Mouse (Mus musculus) kidney, adult 2 months (tissue): ENCODE results near the gene Mgat4e. TPM values are rescaled to one million over a fixed set of nuclear protein-coding genes. Genes with fewer than 3 reads are reported as not detected.

Experiments used
- DNase-seq: peaks from one replicate; pipeline ENCODE4 v3.0.0; 2021
- H3K27ac ChIP-seq: fragments of 200-500 bp; 2 replicates; pipeline ENCODE4 v1.5.1; 2012; ENCODE audit warnings: low read depth, low read length, control low read depth, inconsistent platforms; ENCODE audit not compliant: insufficient read depth
- H3K27me3 ChIP-seq: fragments of 200-500 bp; replicated peaks from 2 replicates; pipeline ENCODE4 v1.6.1; 2012; ENCODE audit warnings: mild to moderate bottlenecking, moderate library complexity, low read length, inconsistent platforms; ENCODE audit not compliant: control insufficient read depth, insufficient read depth
- H3K36me3 ChIP-seq: fragments of 200-500 bp; 2 replicates; pipeline ENCODE4 v1.6.1; 2012; ENCODE audit warnings: mild to moderate bottlenecking, moderate library complexity, low read length, inconsistent platforms; ENCODE audit not compliant: control insufficient read depth, insufficient read depth
- H3K4me1 ChIP-seq: fragments of 200-500 bp; 2 replicates; pipeline ENCODE4 v1.6.1; 2011; ENCODE audit warnings: low read length; ENCODE audit not compliant: control insufficient read depth, insufficient read depth
- H3K4me3 ChIP-seq: fragments of 200-500 bp; 2 replicates; pipeline ENCODE4 v1.5.1; 2011; ENCODE audit warnings: mild to moderate bottlenecking, low read depth, low read length, control low read depth; ENCODE audit not compliant: insufficient read depth
- CTCF ChIP-seq: fragments of 200-500 bp; conservative IDR thresholded peaks from 2 replicates; pipeline ENCODE4 v1.5.1; 2011; ENCODE audit warnings: low read depth, mild to moderate bottlenecking, control low read depth, low read length, moderate library complexity, mixed read lengths; ENCODE audit not compliant: insufficient read depth, insufficient read length
- POLR2A ChIP-seq: fragments of 200-500 bp; IDR thresholded peaks from one replicate; pipeline ENCODE4 v1.6.1; 2011; ENCODE audit warnings: low read depth, low read length, control low read depth
- WGBS: fragments of 180-500 bp; shearing (Covaris S2); methylation state at CpG from one replicate; pipeline ENCODE4 v1.1.7; 2018; 5-methylcytosine and 5-hydroxymethylcytosine counted together
- polyA plus RNA-seq: library from polyadenylated mRNA; depleted of rRNA; stranded (reverse); fragments of >200 nt; gene quantifications from 2 replicates; pipeline ENCODE4 v1.2.3, GENCODE M21; 2012; rRNA removed

Mgat4e gene
- polyA plus RNA-seq, result 0.11 TPM in 1 of 2 replicates, not detected in the other

DNA sequence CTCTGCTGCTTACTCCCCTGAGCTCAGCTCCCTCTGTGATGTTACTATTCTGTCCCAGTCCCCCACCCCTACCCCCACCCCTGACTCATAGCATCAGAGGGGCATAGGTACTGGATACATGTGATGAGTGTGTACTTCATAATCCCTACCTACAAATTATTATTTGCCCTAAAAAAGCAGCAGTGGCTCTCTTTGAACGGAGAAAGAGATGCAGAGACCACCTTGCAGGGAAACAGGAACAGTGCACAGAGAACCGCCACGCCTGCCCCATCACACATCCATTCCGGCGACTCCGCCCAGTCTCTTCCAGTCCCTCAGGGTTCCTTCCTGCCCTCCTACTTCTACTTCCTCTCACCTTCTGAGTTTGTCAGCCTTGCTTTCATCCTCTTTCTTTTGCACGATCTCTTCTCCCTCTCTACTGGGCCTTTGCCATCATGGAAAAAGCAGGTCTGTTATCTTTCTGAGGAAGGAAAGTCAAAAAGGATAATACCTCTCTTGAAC is at the start of gene Mgat4e:
TSS of gene Mgat4e (minus strand) at position 51 of the 501 bp plus-strand sequence.
- no peak within 1 kb of the TSS for H3K27ac ChIP-seq
- WGBS, result 59% methylated on average over 7 of the region's 7 CpGs
- no peak for DNase-seq
- no peak within 1 kb of the TSS for H3K4me3 ChIP-seq
- TF ChIP-seq CTCF (no peak), POLR2A (no peak)
- H3K4me1 ChIP-seq, result no peaks in the 10 kb centered on the region
- no peaks in the 10 kb centered on the region for H3K27me3 ChIP-seq
- H3K36me3 ChIP-seq, result no peaks in the 10 kb centered on the region

DNA sequence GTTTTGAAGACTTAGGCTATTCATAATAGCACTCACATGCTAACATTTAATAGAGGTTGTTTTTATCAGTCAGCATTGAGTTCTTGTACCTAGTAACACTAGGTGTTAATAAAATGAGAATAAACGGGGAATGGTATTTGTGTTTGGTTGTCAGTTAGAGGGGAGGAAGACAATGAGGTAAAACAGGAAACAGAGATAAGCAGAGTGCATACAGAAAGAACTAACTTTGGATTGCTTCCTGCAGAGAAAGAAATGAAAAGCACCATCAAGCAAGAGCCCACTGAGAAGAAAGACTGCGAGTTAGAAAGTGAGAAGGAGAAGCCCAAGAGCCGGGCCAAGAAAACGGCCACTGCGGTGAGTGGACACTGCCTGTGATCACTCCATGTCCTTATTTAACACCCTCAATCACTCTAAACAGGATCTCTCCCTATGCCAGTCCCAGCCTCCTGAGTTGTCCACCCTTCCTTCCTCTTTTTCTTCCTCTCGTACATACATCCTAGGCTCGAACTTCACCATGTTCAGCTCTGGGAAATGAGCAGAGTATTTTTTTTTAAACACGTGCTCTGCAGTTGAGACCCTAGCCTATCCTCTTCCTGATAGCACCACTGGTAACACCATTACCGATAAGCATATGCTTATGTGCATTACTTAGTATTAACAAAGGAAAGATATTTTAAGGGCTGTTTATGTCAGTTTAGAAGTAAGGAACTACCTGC is 48.0 kb upstream of the Mgat4e start:
- no peak for DNase-seq
- Histone ChIP-seq H3K4me3 (no peak overlapping the region), H3K36me3 (peaks cover 12% of the 10 kb centered on the region), H3K27me3 (no peaks in the 10 kb centered on the region), H3K4me1 (no peaks in the 10 kb centered on the region), H3K27ac (no peak overlapping the region)
- TF ChIP-seq POLR2A (no peak), CTCF (no peak)
- 84% methylated on average over 9 of the region's 9 CpGs for WGBS

DNA sequence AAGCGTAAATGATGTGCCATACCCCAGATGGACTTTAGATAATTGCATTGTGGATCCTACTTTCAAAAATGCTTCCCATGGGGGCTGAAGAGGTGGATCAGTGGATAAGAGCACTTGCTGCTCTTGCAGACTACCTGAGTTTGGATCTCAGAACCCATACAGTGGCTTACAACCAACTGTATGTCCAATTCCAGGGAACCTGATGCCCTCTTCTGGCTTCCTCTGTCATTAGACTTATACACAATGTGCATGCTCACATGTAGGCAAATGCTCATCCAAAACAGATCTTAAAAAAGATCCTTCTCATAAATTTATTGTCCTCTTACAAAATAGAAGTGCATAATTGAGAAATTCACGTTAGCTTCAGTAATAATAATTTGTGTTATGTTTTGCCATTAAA is 42.3 kb upstream of the Mgat4e start:
- 86% methylated on average over 2 of the region's 2 CpGs for WGBS
- peak; percentile 11 for DNase-seq
- no peak for TF ChIP-seq POLR2A
- no peak for TF ChIP-seq CTCF
- Histone ChIP-seq H3K27ac (no peak overlapping the region), H3K36me3 (peaks cover 3% of the 10 kb centered on the region), H3K4me3 (no peak overlapping the region), H3K4me1 (no peaks in the 10 kb centered on the region), H3K27me3 (no peaks in the 10 kb centered on the region)

DNA sequence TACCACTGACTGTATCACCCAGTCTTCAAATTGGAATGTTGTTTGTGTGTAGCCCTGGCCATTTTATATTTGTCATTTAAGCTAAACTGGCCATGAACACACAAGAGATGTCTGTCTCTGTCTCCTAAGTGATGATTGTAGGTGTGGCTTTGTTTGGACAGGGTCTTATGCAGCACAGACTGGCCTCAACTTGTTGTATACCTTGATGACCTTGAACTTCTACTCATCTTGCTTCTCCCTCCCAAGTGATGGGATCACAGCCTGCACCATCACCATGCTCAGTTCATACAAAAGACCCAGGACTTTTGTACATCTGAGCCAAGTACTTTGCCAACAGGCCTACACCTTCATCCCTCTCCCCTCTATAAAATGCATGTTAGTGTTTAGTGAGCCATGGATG is 40.2 kb upstream of the Mgat4e start:
- TF ChIP-seq CTCF, result no peak
- TF ChIP-seq POLR2A, result no peak
- peaks cover 3% of the 10 kb centered on the region for H3K36me3 ChIP-seq

DNA sequence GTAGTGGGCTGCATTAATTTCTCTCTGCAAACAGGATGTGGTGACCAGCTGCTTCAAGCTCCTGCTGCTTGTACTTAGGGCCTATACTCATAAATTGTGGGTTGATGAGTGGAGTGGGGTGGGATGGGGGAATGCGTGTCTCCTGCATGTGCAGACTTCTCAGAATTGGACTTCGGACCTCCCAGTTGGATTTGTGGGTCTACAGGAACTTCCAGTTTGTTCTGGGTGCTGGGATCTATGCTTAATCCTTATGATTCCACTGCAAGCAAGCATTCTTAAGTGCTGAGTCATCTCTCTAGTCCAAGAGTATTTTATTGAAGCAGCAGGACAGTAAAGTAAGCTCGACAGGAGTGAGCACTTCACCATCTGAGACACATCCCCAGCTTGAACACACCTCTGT is 34.1 kb upstream of the Mgat4e start:
- H3K4me3 ChIP-seq, result no peak overlapping the region

More for the DNA sequence above, 40.2 kb upstream of the Mgat4e start:
- Histone ChIP-seq H3K4me3 (no peak overlapping the region), H3K4me1 (no peaks in the 10 kb centered on the region), H3K27me3 (no peaks in the 10 kb centered on the region), H3K27ac (no peak overlapping the region)
- no peak for DNase-seq

DNA sequence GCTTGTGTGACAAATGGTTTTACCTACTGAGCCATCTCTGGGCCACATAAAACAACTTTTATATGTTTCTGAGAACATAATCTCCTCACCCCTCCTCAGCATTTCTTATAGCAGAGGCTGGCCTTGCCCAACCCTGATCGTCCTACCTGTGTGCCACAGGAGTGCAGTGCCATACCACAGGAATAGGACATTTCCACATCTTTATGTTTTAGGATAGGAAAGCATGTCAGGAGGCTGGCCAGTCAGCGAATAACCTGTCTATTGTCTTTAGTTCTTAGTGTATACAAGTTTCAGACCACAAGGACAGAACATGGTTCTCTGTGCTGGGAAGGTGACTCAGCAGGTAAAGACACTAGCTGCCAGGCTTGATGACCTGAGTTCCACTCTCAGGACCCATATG is 31.3 kb upstream of the Mgat4e start:
- TF ChIP-seq CTCF (no peak), POLR2A (no peak)
- Histone ChIP-seq H3K4me3 (no peak overlapping the region), H3K36me3 (no peaks in the 10 kb centered on the region), H3K27ac (no peak overlapping the region), H3K4me1 (peaks cover 4% of the 10 kb centered on the region; the same call in 1 of the 2 replicates), H3K27me3 (no peaks in the 10 kb centered on the region)
- 92% methylated on average over 2 of the region's 2 CpGs for WGBS
- no peak for DNase-seq

More for the DNA sequence above, 34.1 kb upstream of the Mgat4e start:
- TF ChIP-seq CTCF (no peak), POLR2A (no peak)
- no peaks in the 10 kb centered on the region for H3K36me3 ChIP-seq
- no peaks in the 10 kb centered on the region for H3K27me3 ChIP-seq
- 37% methylated on average over 3 of the region's 3 CpGs for WGBS
- no peak overlapping the region for H3K27ac ChIP-seq
- DNase-seq, result no peak
- H3K4me1 ChIP-seq, result peaks cover 4% of the 10 kb centered on the region; the same call in 1 of the 2 replicates

DNA sequence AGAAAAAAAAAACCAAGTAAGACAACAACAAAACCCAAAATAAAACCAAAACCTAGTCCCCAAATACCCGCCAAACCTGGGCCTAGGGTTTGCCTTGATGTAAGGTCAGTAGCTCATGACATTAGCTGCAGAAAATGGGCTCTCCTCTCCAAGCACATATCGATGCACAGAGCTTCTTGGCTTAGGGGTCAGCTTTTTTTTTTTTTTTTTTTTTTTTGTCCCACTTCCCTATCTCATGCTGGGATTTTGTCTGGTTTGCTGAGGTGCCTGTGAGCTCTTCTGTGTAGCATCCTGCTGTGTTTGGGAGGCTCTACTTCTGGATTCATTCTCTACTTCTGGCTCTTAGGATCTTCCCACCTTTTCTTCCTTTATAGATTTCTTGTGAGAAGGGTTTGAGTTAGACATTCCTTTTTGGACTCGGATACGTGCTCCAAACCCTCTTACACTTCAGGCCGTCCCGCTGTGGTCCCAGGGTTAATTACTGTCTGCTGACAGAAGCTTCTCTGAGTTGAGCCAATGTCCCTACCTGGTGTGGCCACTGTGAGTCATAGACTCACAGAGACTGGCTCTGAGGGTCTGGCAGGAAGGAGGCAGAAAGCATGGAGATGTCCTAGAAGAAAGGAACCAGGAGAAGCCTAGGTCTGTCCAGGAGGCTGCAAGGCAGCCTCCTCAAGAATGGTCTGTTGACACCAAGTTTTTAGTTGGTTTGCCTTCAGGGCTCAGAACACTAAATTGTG is 28.1 kb upstream of the Mgat4e start:
- Histone ChIP-seq H3K27me3 (no peaks in the 10 kb centered on the region), H3K4me3 (no peak overlapping the region), H3K4me1 (peaks cover 6% of the 10 kb centered on the region; the same call in 1 of the 2 replicates), H3K36me3 (no peaks in the 10 kb centered on the region), H3K27ac (no peak overlapping the region)
- TF ChIP-seq POLR2A, result no peak
- no peak for TF ChIP-seq CTCF
- 78% methylated on average over 6 of the region's 6 CpGs for WGBS
- DNase-seq, result no peak
